Mouse (Mus musculus) E14TG2a.4 (cell line): ENCODE measurements around the gene Prpf38b.

Source experiments
- CTCF ChIP-seq: conservative IDR thresholded peaks from 2 replicates; pipeline ENCODE4 v1.5.1; 2014; ENCODE audit warnings: low read length
- NANOG ChIP-seq: IDR thresholded peaks from 2 replicates; pipeline ENCODE4 v1.6.1; 2014; ENCODE audit warnings: borderline replicate concordance, low read length, mixed read lengths
- POU5F1 ChIP-seq: IDR thresholded peaks from 2 replicates; pipeline ENCODE4 v1.6.1; 2014; ENCODE audit warnings: low read length, borderline replicate concordance

- TF ChIP-seq CTCF (no peak), POU5F1 (no peak), NANOG (no peak)
Measured at GRCm38 (mm10) chr3:108957976-108958375, 46.4 kb upstream of the Prpf38b start.
